Mouse (Mus musculus): ENCODE results near the gene Ctdspl2.

DNA sequence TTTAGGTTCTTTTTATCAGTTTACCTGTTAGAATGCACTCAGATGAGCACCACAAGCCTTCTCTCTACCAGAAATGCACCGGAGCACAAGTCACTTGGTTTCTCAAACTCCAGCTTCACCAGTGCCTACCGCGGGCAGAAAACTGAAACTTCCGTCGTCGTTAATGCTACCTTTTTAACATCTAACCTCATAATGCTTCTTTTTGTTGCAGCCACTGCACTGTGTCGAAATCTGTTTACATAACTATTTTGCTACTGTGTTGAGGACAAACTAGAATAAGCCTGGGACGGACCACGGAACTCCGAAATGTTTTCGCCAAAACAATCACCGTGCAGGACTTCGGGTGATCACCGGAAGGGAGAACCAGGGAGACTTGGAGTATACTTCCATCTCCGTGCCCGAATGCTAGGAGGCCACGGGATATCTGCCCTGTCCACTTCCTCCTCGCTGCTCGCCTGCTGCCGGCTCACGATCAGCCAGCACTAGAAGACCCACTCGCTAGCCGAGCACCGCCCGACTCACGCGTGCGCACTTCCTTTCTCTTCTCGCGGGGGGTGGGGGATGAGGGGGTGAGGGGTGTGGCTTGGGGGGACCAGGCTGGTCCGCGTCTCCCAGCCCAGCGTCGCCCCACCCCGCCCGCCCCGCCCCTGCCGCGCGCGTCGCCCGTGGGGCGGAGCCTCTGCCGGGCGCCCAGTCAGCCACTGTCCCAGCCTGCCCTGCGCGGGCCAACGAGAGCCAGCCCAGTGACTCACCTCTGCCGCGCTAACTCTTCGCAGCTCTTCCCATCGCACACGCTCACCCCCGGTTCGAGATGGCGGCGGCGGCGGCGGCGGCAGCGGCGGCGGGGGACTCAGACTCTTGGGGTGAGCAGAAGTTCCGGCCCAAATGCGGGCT, 72.3 kb downstream of the Ctdspl2 start, which contains the start of gene Eif3j1:
- no peak for TF ChIP-seq CTCF (IDR thresholded peaks at IDR 0.05; ENCODE audit: borderline replicate concordance, insufficient read depth, low read length)
- TF ChIP-seq POLR2A (IDR thresholded peaks at IDR 0.05; ENCODE audit: low read depth, low read length), result peak; percentile 100
